Mouse (Mus musculus): ENCODE measurements around the gene Cox8b. TPM values are rescaled to one million over a fixed set of nuclear protein-coding genes. Genes with fewer than 3 reads are reported as not detected.
A peak's percentile ranks its signal among the peaks of the same experiment; 100 is the strongest.

Cox8b gene
- polyA plus RNA-seq, 1 experiment from 2014 or later = not detected

GRCm38 (mm10) chr7:140938896-140939295 lies 38.6 kb upstream of the Cox8b start:
- no peaks in the 10 kb centered on the region for H3K9me3 ChIP-seq
- no peaks in the 10 kb centered on the region for H3K36me3 ChIP-seq
- H3K4me1 ChIP-seq = peaks cover 17% of the 10 kb centered on the region
- no peak overlapping the region for H3K27ac ChIP-seq (replicated peaks)
- H3K4me3 ChIP-seq = no peak overlapping the region
- no peak overlapping the region for H3K9ac ChIP-seq (replicated peaks)
- no peak overlapping the region for H3K4me2 ChIP-seq (replicated peaks)
- WGBS = 21% methylated on average over 2 of the region's 2 CpGs
- H3K27me3 ChIP-seq = 0 out of 2 replicates have a peak, but pooled peaks cover 4% of the 10 kb centered on the region
- no peak for ATAC-seq (ENCODE audit: low FRiP score, low read depth)

- H3K27ac ChIP-seq (replicated peaks) = no peak overlapping the region
- H3K27me3 ChIP-seq = 0 out of 2 replicates have a peak, but pooled peaks cover 4% of the 10 kb centered on the region
- H3K4me2 ChIP-seq (replicated peaks) = no peak overlapping the region
- H3K4me1 ChIP-seq = peaks cover 17% of the 10 kb centered on the region
- no peak for ATAC-seq (ENCODE audit: low FRiP score, low read depth)
- H3K36me3 ChIP-seq = no peaks in the 10 kb centered on the region
- no peaks in the 10 kb centered on the region for H3K9me3 ChIP-seq
- H3K9ac ChIP-seq (replicated peaks) = no peak overlapping the region
- H3K4me3 ChIP-seq = no peak overlapping the region
- whole genome bisulfite sequencing = 44% methylated on average over 3 of the region's 3 CpGs
Measured at GRCm38 (mm10) chr7:140938436-140938835, 38.2 kb upstream of the Cox8b start.

GRCm38 (mm10) chr7:140927181-140927580 lies 26.9 kb upstream of the Cox8b start:
- Histone ChIP-seq H3K9ac (replicated peaks) (no peak overlapping the region), H3K27me3 (peaks cover 38% of the 10 kb centered on the region), H3K4me1 (peaks cover 14% of the 10 kb centered on the region), H3K4me3 (no peak overlapping the region), H3K4me2 (replicated peaks) (no peak overlapping the region), H3K9me3 (no peaks in the 10 kb centered on the region), H3K36me3 (no peaks in the 10 kb centered on the region), H3K27ac (replicated peaks) (no peak overlapping the region)
- 89% methylated on average over 6 of the region's 6 CpGs for WGBS
- ATAC-seq (ENCODE audit: low FRiP score, low read depth) = no peak

- Histone ChIP-seq H3K4me1 (peaks cover 21% of the 10 kb centered on the region), H3K36me3 (no peaks in the 10 kb centered on the region), H3K9me3 (no peaks in the 10 kb centered on the region), H3K27ac (replicated peaks) (no peak overlapping the region), H3K9ac (replicated peaks) (no peak overlapping the region; the same call in 1 of the 2 replicates), H3K4me3 (peak overlapping the region; percentile 45), H3K4me2 (replicated peaks) (peak overlapping the region; percentile 82), H3K27me3 (peaks cover 74% of the 10 kb centered on the region)
- no peak for ATAC-seq (ENCODE audit: low FRiP score, low read depth)
- WGBS = 17% methylated on average over 30 of the region's 30 CpGs
Measured at GRCm38 (mm10) chr7:140923070-140923775, 23.0 kb upstream of the Cox8b start.

- ATAC-seq (ENCODE audit: low FRiP score, low read depth) = no peak
- no peak overlapping the region for H3K27ac ChIP-seq (replicated peaks)
- H3K27me3 ChIP-seq = peaks cover 76% of the 10 kb centered on the region
- peak overlapping the region; percentile 82 for H3K4me2 ChIP-seq (replicated peaks)
- H3K9me3 ChIP-seq = no peaks in the 10 kb centered on the region
- H3K36me3 ChIP-seq = no peaks in the 10 kb centered on the region
- no peak overlapping the region; the same call in 1 of the 2 replicates for H3K9ac ChIP-seq (replicated peaks)
- peak overlapping the region; percentile 45 for H3K4me3 ChIP-seq
- peaks cover 21% of the 10 kb centered on the region for H3K4me1 ChIP-seq
- WGBS = under 1% methylated on average over 49 of the region's 49 CpGs
Measured at GRCm38 (mm10) chr7:140922398-140923069, 22.3 kb upstream of the Cox8b start.

GRCm38 (mm10) chr7:140921225-140921975 lies 21.2 kb upstream of the Cox8b start:
- Histone ChIP-seq H3K4me3 (peak overlapping the region; percentile 45; the same call in 1 of the 2 replicates), H3K4me1 (peaks cover 21% of the 10 kb centered on the region), H3K9me3 (no peaks in the 10 kb centered on the region), H3K36me3 (no peaks in the 10 kb centered on the region), H3K27me3 (peaks cover 76% of the 10 kb centered on the region), H3K9ac (replicated peaks) (no peak overlapping the region), H3K27ac (replicated peaks) (no peak overlapping the region), H3K4me2 (replicated peaks) (no peak overlapping the region; the same call in 1 of the 2 replicates)
- WGBS = 31% methylated on average over 22 of the region's 22 CpGs
- no peak for ATAC-seq (ENCODE audit: low FRiP score, low read depth)

GRCm38 (mm10) chr7:140920418-140921029 lies 20.3 kb upstream of the Cox8b start, which contains the start of gene Nlrp6:
Gene Nlrp6, plus strand, starts transcription at chr7:140920902.
- no peak for ATAC-seq (ENCODE audit: low FRiP score, low read depth)
- no peaks in the 10 kb centered on the region for H3K9me3 ChIP-seq
- H3K27ac ChIP-seq (replicated peaks) = no peak within 1 kb of the TSS
- peaks cover 21% of the 10 kb centered on the region for H3K4me1 ChIP-seq
- H3K9ac ChIP-seq (replicated peaks) = no peak within 1 kb of the TSS
- 75% methylated on average over 8 of the region's 8 CpGs for WGBS
- H3K4me3 ChIP-seq = 0 out of 2 replicates have a peak within 1 kb of the TSS, but pooled peaks have one; percentile 45
- no peaks in the 10 kb centered on the region for H3K36me3 ChIP-seq
- no peak within 1 kb of the TSS for H3K4me2 ChIP-seq (replicated peaks)
- peaks cover 72% of the 10 kb centered on the region for H3K27me3 ChIP-seq

GRCm38 (mm10) chr7:140919911-140920310 lies 19.7 kb upstream of the Cox8b start:
- Histone ChIP-seq H3K4me2 (replicated peaks) (no peak overlapping the region), H3K9ac (replicated peaks) (no peak overlapping the region), H3K27me3 (peaks cover 66% of the 10 kb centered on the region), H3K36me3 (no peaks in the 10 kb centered on the region), H3K4me3 (no peak overlapping the region), H3K4me1 (peaks cover 21% of the 10 kb centered on the region), H3K9me3 (no peaks in the 10 kb centered on the region), H3K27ac (replicated peaks) (no peak overlapping the region)
- WGBS = 80% methylated on average over 4 of the region's 4 CpGs
- ATAC-seq (ENCODE audit: low FRiP score, low read depth) = no peak

- Histone ChIP-seq H3K27ac (replicated peaks) (no peak overlapping the region), H3K4me3 (no peak overlapping the region), H3K36me3 (no peaks in the 10 kb centered on the region), H3K9me3 (no peaks in the 10 kb centered on the region), H3K4me1 (peaks cover 1% of the 10 kb centered on the region; the same call in 1 of the 2 replicates), H3K9ac (replicated peaks) (no peak overlapping the region), H3K27me3 (peaks cover 18% of the 10 kb centered on the region), H3K4me2 (replicated peaks) (no peak overlapping the region)
- no peak for ATAC-seq (ENCODE audit: low FRiP score, low read depth)
- WGBS = 85% methylated on average over 8 of the region's 8 CpGs
Measured at GRCm38 (mm10) chr7:140914031-140914690, 13.9 kb upstream of the Cox8b start.

- Histone ChIP-seq H3K4me1 (peaks cover 8% of the 10 kb centered on the region), H3K27me3 (peaks cover 16% of the 10 kb centered on the region), H3K27ac (replicated peaks) (no peak overlapping the region), H3K9ac (replicated peaks) (no peak overlapping the region), H3K4me3 (no peak overlapping the region), H3K4me2 (replicated peaks) (no peak overlapping the region), H3K36me3 (no peaks in the 10 kb centered on the region), H3K9me3 (no peaks in the 10 kb centered on the region)
- WGBS = 77% methylated on average over 5 of the region's 5 CpGs
- no peak for ATAC-seq (ENCODE audit: low FRiP score, low read depth)
Measured at GRCm38 (mm10) chr7:140912846-140913482, 12.7 kb upstream of the Cox8b start.

GRCm38 (mm10) chr7:140912293-140912692 lies 12.0 kb upstream of the Cox8b start:
- peaks cover 8% of the 10 kb centered on the region for H3K4me1 ChIP-seq
- no peak overlapping the region for H3K4me2 ChIP-seq (replicated peaks)
- no peak overlapping the region for H3K9ac ChIP-seq (replicated peaks)
- peaks cover 16% of the 10 kb centered on the region for H3K27me3 ChIP-seq
- no peak for ATAC-seq (ENCODE audit: low FRiP score, low read depth)
- no peak overlapping the region for H3K4me3 ChIP-seq
- no peaks in the 10 kb centered on the region for H3K36me3 ChIP-seq
- no peak overlapping the region for H3K27ac ChIP-seq (replicated peaks)
- 70% methylated on average over 3 of the region's 3 CpGs for WGBS
- no peaks in the 10 kb centered on the region for H3K9me3 ChIP-seq

Measured in midbrain, embryonic 12.5 days (tissue).